Mouse (Mus musculus): ENCODE measurements around the gene Ly6g6c. TPM values are rescaled to one million over a fixed set of nuclear protein-coding genes. Genes with fewer than 3 reads are reported as not detected.
A peak's percentile ranks its signal among the peaks of the same experiment; 100 is the strongest.

The Ly6g6c gene
- polyA plus RNA-seq, 1 experiment = 0.18 TPM

DNA sequence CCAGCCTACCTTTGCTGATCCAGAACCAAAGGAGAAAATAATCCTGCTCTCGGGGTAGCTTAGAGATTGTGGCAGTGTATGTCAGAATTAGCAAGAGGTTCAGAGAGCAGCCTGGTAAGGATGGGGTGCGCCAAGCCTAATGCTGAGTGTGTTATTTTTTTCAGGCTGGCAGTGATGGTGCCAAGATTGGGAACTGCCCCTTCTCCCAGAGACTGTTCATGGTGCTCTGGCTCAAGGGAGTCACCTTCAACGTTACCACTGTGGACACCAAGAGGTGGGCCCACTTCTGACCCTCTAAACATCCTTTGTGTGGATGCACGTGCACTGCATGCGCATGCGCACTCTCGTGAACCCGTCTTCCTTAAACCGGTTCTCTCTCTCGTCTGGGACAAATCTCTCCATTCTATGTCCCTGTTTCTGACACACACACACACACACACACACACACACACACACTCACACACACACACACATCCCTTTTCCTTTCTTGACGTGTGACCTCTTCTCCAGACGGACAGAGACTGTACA is 12.9 kb upstream of the Ly6g6c start:
- no peaks in the 10 kb centered on the region for H3K27me3 ChIP-seq (ENCODE audit: control insufficient read depth, insufficient read depth, insufficient read length)
- peaks cover 37% of the 10 kb centered on the region for H3K36me3 ChIP-seq (ENCODE audit: control insufficient read depth, insufficient read depth)
- no peak for TF ChIP-seq USF1 (IDR thresholded peaks at IDR 0.05; ENCODE audit: low read depth)
- TF ChIP-seq CEBPB (IDR thresholded peaks at IDR 0.05; ENCODE audit: insufficient read depth, poor library complexity, severe bottlenecking) = no peak
- TF ChIP-seq POLR2A (IDR thresholded peaks at IDR 0.05; ENCODE audit: insufficient read length, low read depth) = no peak
- no peak for TF ChIP-seq MAX (IDR thresholded peaks at IDR 0.05; ENCODE audit: low read depth)
- TF ChIP-seq POLR2AphosphoS2 (IDR thresholded peaks at IDR 0.05; ENCODE audit: insufficient read length, low read depth) = no peak
- TF ChIP-seq TCF3 (IDR thresholded peaks at IDR 0.05; ENCODE audit: insufficient read length, low read depth) = no peak
- TF ChIP-seq TCF12 (IDR thresholded peaks at IDR 0.05; ENCODE audit: insufficient read depth, poor library complexity, severe bottlenecking) = no peak
- H3K79me2 ChIP-seq (ENCODE audit: control insufficient read depth, insufficient read depth) = peaks cover 47% of the 10 kb centered on the region
- peak overlapping the region; percentile 1 for H3ac ChIP-seq (ENCODE audit: control insufficient read depth, insufficient read length)
- peak overlapping the region; percentile 96 for H3K4me3 ChIP-seq
- H3K4me2 ChIP-seq (ENCODE audit: low read depth) = peak overlapping the region; percentile 86

- Histone ChIP-seq H3ac (ENCODE audit: control insufficient read depth, insufficient read length) (no peak overlapping the region), H3K4me2 (ENCODE audit: low read depth) (no peak overlapping the region), H3K36me3 (ENCODE audit: control insufficient read depth, insufficient read depth) (peaks cover 48% of the 10 kb centered on the region), H3K27me3 (ENCODE audit: control insufficient read depth, insufficient read depth, insufficient read length) (no peaks in the 10 kb centered on the region), H3K79me2 (ENCODE audit: control insufficient read depth, insufficient read depth) (peaks cover 42% of the 10 kb centered on the region), H3K4me3 (no peak overlapping the region)
- no peak for TF ChIP-seq SRF (IDR thresholded peaks at IDR 0.05; ENCODE audit: control insufficient read depth, insufficient read length, low read depth)
- peak; percentile 5 for TF ChIP-seq POLR2A (IDR thresholded peaks at IDR 0.05; ENCODE audit: insufficient read length, low read depth)
- no peak for TF ChIP-seq POLR2AphosphoS2 (IDR thresholded peaks at IDR 0.05; ENCODE audit: insufficient read length, low read depth)
Measured at GRCm38 (mm10) chr17:35055691-35056495, 9.3 kb upstream of the Ly6g6c start.

GRCm38 (mm10) chr17:35057090-35057489 is 8.1 kb upstream of the Ly6g6c start:
- peaks cover 32% of the 10 kb centered on the region for H3K79me2 ChIP-seq (ENCODE audit: control insufficient read depth, insufficient read depth)
- no peak overlapping the region for H3K4me2 ChIP-seq (ENCODE audit: low read depth)
- H3K4me3 ChIP-seq = no peak overlapping the region
- no peak overlapping the region for H3ac ChIP-seq (ENCODE audit: control insufficient read depth, insufficient read length)
- TF ChIP-seq SRF (IDR thresholded peaks at IDR 0.05; ENCODE audit: control insufficient read depth, insufficient read length, low read depth) = no peak
- TF ChIP-seq CEBPB (IDR thresholded peaks at IDR 0.05; ENCODE audit: insufficient read depth, poor library complexity, severe bottlenecking) = no peak
- no peak for TF ChIP-seq USF1 (IDR thresholded peaks at IDR 0.05; ENCODE audit: low read depth)
- TF ChIP-seq REST (IDR thresholded peaks at IDR 0.05; ENCODE audit: insufficient read depth, insufficient read length) = no peak
- no peak for TF ChIP-seq E2F4 (IDR thresholded peaks at IDR 0.05; ENCODE audit: insufficient read depth)
- TF ChIP-seq TCF12 (IDR thresholded peaks at IDR 0.05; ENCODE audit: insufficient read depth, poor library complexity, severe bottlenecking) = no peak
- TF ChIP-seq TCF3 (IDR thresholded peaks at IDR 0.05; ENCODE audit: insufficient read length, low read depth) = no peak
- TF ChIP-seq MAX (IDR thresholded peaks at IDR 0.05; ENCODE audit: low read depth) = no peak
- TF ChIP-seq POLR2A (IDR thresholded peaks at IDR 0.05; ENCODE audit: insufficient read length, low read depth) = no peak
- TF ChIP-seq POLR2AphosphoS2 (IDR thresholded peaks at IDR 0.05; ENCODE audit: insufficient read length, low read depth) = no peak
- no peak for TF ChIP-seq MYOD1 (IDR thresholded peaks at IDR 0.05; ENCODE audit: control insufficient read depth in 1 of 3, insufficient read length in 2 of 3, low read depth in 2 of 3)
- TF ChIP-seq MYOG (IDR thresholded peaks at IDR 0.05; ENCODE audit: control insufficient read depth in 1 of 3, insufficient read depth in 1 of 3, insufficient read length in 2 of 3, low read depth in 2 of 3) = no peak
- no peaks in the 10 kb centered on the region for H3K27me3 ChIP-seq (ENCODE audit: control insufficient read depth, insufficient read depth, insufficient read length)
- peaks cover 47% of the 10 kb centered on the region for H3K36me3 ChIP-seq (ENCODE audit: control insufficient read depth, insufficient read depth)

- Histone ChIP-seq H3K4me2 (ENCODE audit: low read depth) (peak overlapping the region; percentile 72), H3ac (ENCODE audit: control insufficient read depth, insufficient read length) (no peak overlapping the region), H3K27me3 (ENCODE audit: control insufficient read depth, insufficient read depth, insufficient read length) (no peaks in the 10 kb centered on the region), H3K4me3 (peak overlapping the region; percentile 65), H3K79me2 (ENCODE audit: control insufficient read depth, insufficient read depth) (peaks cover 19% of the 10 kb centered on the region), H3K36me3 (ENCODE audit: control insufficient read depth, insufficient read depth) (peaks cover 35% of the 10 kb centered on the region)
- no peak for TF ChIP-seq MAX (IDR thresholded peaks at IDR 0.05; ENCODE audit: low read depth)
- TF ChIP-seq TCF3 (IDR thresholded peaks at IDR 0.05; ENCODE audit: insufficient read length, low read depth) = no peak
- no peak for TF ChIP-seq SRF (IDR thresholded peaks at IDR 0.05; ENCODE audit: control insufficient read depth, insufficient read length, low read depth)
Measured at GRCm38 (mm10) chr17:35058316-35058715, 6.9 kb upstream of the Ly6g6c start.

GRCm38 (mm10) chr17:35058911-35059892 is 6.0 kb upstream of the Ly6g6c start, which contains the start of gene Ddah2:
TSS of gene Ddah2 (plus strand) at chr17:35059035.
- H3K36me3 ChIP-seq (ENCODE audit: control insufficient read depth, insufficient read depth) = peaks cover 27% of the 10 kb centered on the region
- TF ChIP-seq MYOG (IDR thresholded peaks at IDR 0.05; ENCODE audit: control insufficient read depth in 1 of 3, insufficient read depth in 1 of 3, insufficient read length in 2 of 3, low read depth in 2 of 3) = peak in 2 of 3 experiments; percentile 74 to 87
- TF ChIP-seq POLR2AphosphoS2 (IDR thresholded peaks at IDR 0.05; ENCODE audit: insufficient read length, low read depth) = peak; percentile 99
- TF ChIP-seq TCF12 (IDR thresholded peaks at IDR 0.05; ENCODE audit: insufficient read depth, poor library complexity, severe bottlenecking) = no peak
- TF ChIP-seq MYOD1 (IDR thresholded peaks at IDR 0.05; ENCODE audit: control insufficient read depth in 1 of 3, insufficient read length in 2 of 3, low read depth in 2 of 3) = peak in 2 of 3 experiments; percentile 71 to 86
- TF ChIP-seq TCF3 (IDR thresholded peaks at IDR 0.05; ENCODE audit: insufficient read length, low read depth) = no peak
- peak; percentile 82 for TF ChIP-seq POLR2A (IDR thresholded peaks at IDR 0.05; ENCODE audit: insufficient read length, low read depth)
- no peak for TF ChIP-seq REST (IDR thresholded peaks at IDR 0.05; ENCODE audit: insufficient read depth, insufficient read length)
- TF ChIP-seq CEBPB (IDR thresholded peaks at IDR 0.05; ENCODE audit: insufficient read depth, poor library complexity, severe bottlenecking) = no peak
- TF ChIP-seq SRF (IDR thresholded peaks at IDR 0.05; ENCODE audit: control insufficient read depth, insufficient read length, low read depth) = no peak
- H3K27me3 ChIP-seq (ENCODE audit: control insufficient read depth, insufficient read depth, insufficient read length) = no peaks in the 10 kb centered on the region
- H3K79me2 ChIP-seq (ENCODE audit: control insufficient read depth, insufficient read depth) = peaks cover 11% of the 10 kb centered on the region
- H3ac ChIP-seq (ENCODE audit: control insufficient read depth, insufficient read length) = peak within 1 kb of the TSS; percentile 11
- peak within 1 kb of the TSS; percentile 65 for H3K4me3 ChIP-seq
- peak within 1 kb of the TSS; percentile 72 for H3K4me2 ChIP-seq (ENCODE audit: low read depth)

Measured in myocyte (in vitro differentiated cells).